Mouse (Mus musculus) lung, embryonic 14.5 days (tissue): ENCODE results near the gene Dhrs4. TPM values are rescaled to one million over a fixed set of nuclear protein-coding genes. Genes with fewer than 3 reads are reported as not detected.

ENCODE experiments used
- ATAC-seq: fragments of 200-750 bp; cut with Nextera tagmentation; 2 replicates; pipeline ENCODE4 v1.8.0; 2017; ENCODE audit warnings: mild to moderate bottlenecking, moderate TSS enrichment, moderate library complexity; ENCODE audit not compliant: insufficient read depth
- DNase-seq: peaks from one replicate; pipeline ENCODE4 v3.0.0-alpha.2; 2015
- H3K27ac ChIP-seq: fragments of 300-500 bp; sonication (generic); 2 replicates; pipeline ENCODE4 v1.5.1; 2014; ENCODE audit warnings: low read depth, mild to moderate bottlenecking, moderate library complexity
- H3K27me3 ChIP-seq: fragments of 300-500 bp; sonication (generic); 2 replicates; pipeline ENCODE4 v1.6.1; 2014; ENCODE audit warnings: low read length, control low read depth; ENCODE audit not compliant: insufficient read depth
- H3K36me3 ChIP-seq: fragments of 300-500 bp; sonication (generic); 2 replicates; pipeline ENCODE4 v1.6.1; 2014; ENCODE audit warnings: control low read depth; ENCODE audit not compliant: insufficient read depth
- H3K4me1 ChIP-seq: fragments of 300-500 bp; sonication (generic); 2 replicates; pipeline ENCODE4 v1.6.1; 2014; ENCODE audit warnings: antibody characterized with exemption, control low read depth; ENCODE audit not compliant: insufficient read depth
- H3K4me2 ChIP-seq: fragments of 300-500 bp; sonication (generic); 2 replicates; pipeline ENCODE4 v1.6.1; 2014; ENCODE audit warnings: mild to moderate bottlenecking
- H3K4me3 ChIP-seq: fragments of 300-500 bp; sonication (generic); 2 replicates; pipeline ENCODE4 v1.5.1; 2014; ENCODE audit warnings: low read depth, low read length
- H3K9ac ChIP-seq: fragments of 300-500 bp; sonication (generic); 2 replicates; pipeline ENCODE4 v1.6.1; 2014
- H3K9me3 ChIP-seq: fragments of 300-500 bp; sonication (generic); 2 replicates; pipeline ENCODE4 v1.6.1; 2016; ENCODE audit warnings: low read depth, low read length, control low read depth
- CTCF ChIP-seq: IDR thresholded peaks from 2 replicates; pipeline ENCODE4 v1.5.1; 2016; ENCODE audit warnings: antibody characterized with exemption, low read depth
- WGBS: fragments of 180-500 bp; shearing (Covaris S2); extraction: QIAGEN DNeasy Blood & Tissue Kit; methylation state at CpG from one replicate; pipeline ENCODE4 v1.1.7; 2014; 5-methylcytosine and 5-hydroxymethylcytosine counted together
- polyA plus RNA-seq: library from polyadenylated mRNA; unstranded; fragments of >200 nt; fragmentation: Nextera tagmentation; extraction: Ambion mirVana; gene quantifications from 2 replicates; pipeline ENCODE4 v1.2.1, GENCODE M21; 2014

Dhrs4 gene
- polyA plus RNA-seq, 1 experiment from 2014 or later: 68.6 TPM

GRCm38 (mm10) chr14:55496761-55497448 is 18.3 kb downstream of the Dhrs4 start:
- Histone ChIP-seq H3K9me3 (no peaks in the 10 kb centered on the region), H3K4me3 (no peak overlapping the region), H3K4me2 (no peak overlapping the region), H3K36me3 (no peaks in the 10 kb centered on the region), H3K9ac (no peak overlapping the region), H3K27me3 (no peaks in the 10 kb centered on the region), H3K27ac (no peak overlapping the region), H3K4me1 (peaks cover under 1% of the 10 kb centered on the region; the same call in 1 of the 2 replicates)
- TF ChIP-seq CTCF: no peak
- DNase-seq (no peak), ATAC-seq (peak; percentile 43)
- WGBS: 54% methylated on average over 16 of the region's 16 CpGs

GRCm38 (mm10) chr14:55497449-55497821 is 18.9 kb downstream of the Dhrs4 start:
- Histone ChIP-seq H3K9ac (no peak overlapping the region), H3K9me3 (no peaks in the 10 kb centered on the region), H3K27ac (no peak overlapping the region), H3K4me3 (no peak overlapping the region), H3K27me3 (no peaks in the 10 kb centered on the region), H3K4me1 (no peaks in the 10 kb centered on the region), H3K4me2 (no peak overlapping the region), H3K36me3 (no peaks in the 10 kb centered on the region)
- TF ChIP-seq CTCF: peak; percentile 99
- DNase-seq (peak; percentile 94), ATAC-seq (peak; percentile 67)
- 21% methylated on average over 6 of the region's 6 CpGs for WGBS

GRCm38 (mm10) chr14:55505612-55506011 is 27.1 kb downstream of the Dhrs4 start:
- no peak overlapping the region for H3K4me3 ChIP-seq
- H3K27ac ChIP-seq: no peak overlapping the region
- H3K27me3 ChIP-seq: no peaks in the 10 kb centered on the region
- 83% methylated on average over 9 of the region's 9 CpGs for WGBS
- no peak for DNase-seq
- no peaks in the 10 kb centered on the region for H3K4me1 ChIP-seq
- H3K36me3 ChIP-seq: no peaks in the 10 kb centered on the region
- H3K4me2 ChIP-seq: no peak overlapping the region
- no peak overlapping the region for H3K9ac ChIP-seq
- no peaks in the 10 kb centered on the region for H3K9me3 ChIP-seq
- ATAC-seq: no peak
- TF ChIP-seq CTCF: no peak

GRCm38 (mm10) chr14:55507801-55508200 is 29.2 kb downstream of the Dhrs4 start:
- Histone ChIP-seq H3K4me2 (no peak overlapping the region), H3K27ac (no peak overlapping the region), H3K27me3 (no peaks in the 10 kb centered on the region; the same call in 1 of the 2 replicates), H3K4me3 (no peak overlapping the region), H3K36me3 (no peaks in the 10 kb centered on the region), H3K9me3 (no peaks in the 10 kb centered on the region), H3K9ac (no peak overlapping the region), H3K4me1 (no peaks in the 10 kb centered on the region)
- DNase-seq (no peak), ATAC-seq (no peak)
- TF ChIP-seq CTCF: no peak
- WGBS: 47% methylated on average over 7 of the region's 7 CpGs

- H3K36me3 ChIP-seq: no peaks in the 10 kb centered on the region
- H3K27me3 ChIP-seq: no peaks in the 10 kb centered on the region; the same call in 1 of the 2 replicates
- no peak overlapping the region for H3K9ac ChIP-seq
- no peak for TF ChIP-seq CTCF
- ATAC-seq (no peak), DNase-seq (no peak)
- WGBS: 75% methylated on average over 10 of the region's 10 CpGs
- no peak overlapping the region for H3K27ac ChIP-seq
- H3K4me2 ChIP-seq: no peak overlapping the region
- no peaks in the 10 kb centered on the region for H3K4me1 ChIP-seq
- H3K4me3 ChIP-seq: no peak overlapping the region
- H3K9me3 ChIP-seq: no peaks in the 10 kb centered on the region
Observed at GRCm38 (mm10) chr14:55509540-55509939, 31.0 kb downstream of the Dhrs4 start.

GRCm38 (mm10) chr14:55510125-55510731 is 31.7 kb downstream of the Dhrs4 start, which contains the start of gene Cpne6:
Gene Cpne6 (plus strand): TSS chr14:55510445.
- ATAC-seq (peak; percentile 27), DNase-seq (no peak)
- Histone ChIP-seq H3K9me3 (no peaks in the 10 kb centered on the region), H3K27ac (no peak within 1 kb of the TSS), H3K27me3 (no peaks in the 10 kb centered on the region; the same call in 1 of the 2 replicates), H3K4me3 (no peak within 1 kb of the TSS), H3K4me2 (no peak within 1 kb of the TSS; the same call in 1 of the 2 replicates), H3K36me3 (no peaks in the 10 kb centered on the region), H3K9ac (no peak within 1 kb of the TSS), H3K4me1 (no peaks in the 10 kb centered on the region)
- TF ChIP-seq CTCF: no peak
- 48% methylated on average over 20 of the region's 22 CpGs for WGBS

GRCm38 (mm10) chr14:55511037-55511436 is 32.5 kb downstream of the Dhrs4 start:
- Histone ChIP-seq H3K4me2 (no peak overlapping the region; the same call in 1 of the 2 replicates), H3K27me3 (no peaks in the 10 kb centered on the region; the same call in 1 of the 2 replicates), H3K4me1 (no peaks in the 10 kb centered on the region), H3K9me3 (no peaks in the 10 kb centered on the region), H3K4me3 (no peak overlapping the region), H3K27ac (no peak overlapping the region), H3K9ac (no peak overlapping the region), H3K36me3 (no peaks in the 10 kb centered on the region)
- peak; percentile 48; the same call in 1 of the 2 replicates for ATAC-seq
- 36% methylated on average over 7 of the region's 7 CpGs for WGBS
- TF ChIP-seq CTCF: no peak
- no peak for DNase-seq
